Mouse (Mus musculus) embryonic facial prominence, embryonic 12.5 days (tissue): ENCODE data around the gene Pdzk1. TPM values are rescaled to one million over a fixed set of nuclear protein-coding genes. Genes with fewer than 3 reads are reported as not detected.

Experiments
- ATAC-seq: fragments of 200-750 bp; cut with Nextera tagmentation; 2 replicates; pipeline ENCODE4 v1.8.0; 2017; ENCODE audit not compliant: insufficient number of reproducible peaks, insufficient read depth, low FRiP score, low TSS enrichment
- H3K27ac ChIP-seq: fragments of 300-500 bp; sonication (generic); 2 replicates; pipeline ENCODE4 v1.5.1; 2016; ENCODE audit warnings: mild to moderate bottlenecking
- H3K27me3 ChIP-seq: fragments of 300-500 bp; sonication (generic); 2 replicates; pipeline ENCODE4 v1.6.1; 2016; ENCODE audit warnings: mild to moderate bottlenecking, moderate library complexity
- H3K36me3 ChIP-seq: fragments of 300-500 bp; sonication (generic); 2 replicates; pipeline ENCODE4 v1.6.1; 2016; ENCODE audit warnings: mild to moderate bottlenecking
- H3K4me1 ChIP-seq: fragments of 300-500 bp; sonication (generic); 2 replicates; pipeline ENCODE4 v1.6.1; 2016
- H3K4me2 ChIP-seq: fragments of 300-500 bp; sonication (generic); replicated peaks from 2 replicates; pipeline ENCODE4 v1.6.1; 2016; ENCODE audit warnings: mild to moderate bottlenecking, moderate library complexity
- H3K4me3 ChIP-seq: fragments of 300-500 bp; sonication (generic); 2 replicates; pipeline ENCODE4 v1.5.1; 2016; ENCODE audit warnings: mild to moderate bottlenecking
- H3K9ac ChIP-seq: fragments of 300-500 bp; sonication (generic); 2 replicates; pipeline ENCODE4 v1.6.1; 2016; ENCODE audit warnings: mild to moderate bottlenecking, moderate library complexity
- H3K9me3 ChIP-seq: fragments of 300-500 bp; sonication (generic); 2 replicates; pipeline ENCODE4 v1.6.1; 2016; ENCODE audit warnings: mild to moderate bottlenecking, moderate library complexity
- WGBS: fragments of 180-500 bp; shearing (Covaris S2); methylation state at CpG from one replicate; pipeline ENCODE4 v1.1.7; 2016; 5-methylcytosine and 5-hydroxymethylcytosine counted together
- polyA plus RNA-seq: library from polyadenylated mRNA; unstranded; fragments of >200 nt; fragmentation: Nextera tagmentation; extraction: Ambion mirVana; gene quantifications from 2 replicates; pipeline ENCODE4 v1.2.1, GENCODE M21; 2016

Gene Pdzk1
- polyA plus RNA-seq, 1 experiment from 2014 or later = not detected

DNA sequence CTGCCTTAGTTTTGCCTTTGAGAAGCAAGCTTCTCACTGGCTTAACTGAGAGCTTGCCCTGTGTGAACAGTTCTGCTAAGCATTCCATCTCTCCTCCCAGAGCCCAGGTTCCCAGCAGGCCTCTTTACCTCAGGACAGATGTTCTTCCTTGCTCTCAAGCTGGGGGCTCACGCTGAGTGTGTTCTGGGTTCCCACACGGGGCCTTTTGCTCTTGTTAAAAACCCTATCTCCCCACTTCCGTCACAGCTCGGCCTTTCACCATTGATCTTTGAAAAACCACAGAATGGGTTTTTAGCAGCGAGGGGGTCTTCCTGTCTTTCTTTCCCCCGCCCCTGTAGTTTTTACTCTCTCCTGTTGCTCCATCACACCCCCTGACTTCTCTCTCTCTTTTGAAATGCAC is 14.7 kb upstream of the Pdzk1 start:
- WGBS = 46% methylated on average over 6 of the region's 6 CpGs
- Histone ChIP-seq H3K27ac (no peak overlapping the region), H3K9ac (no peak overlapping the region), H3K4me3 (no peak overlapping the region), H3K27me3 (no peaks in the 10 kb centered on the region), H3K4me2 (no peak overlapping the region), H3K4me1 (peaks cover 13% of the 10 kb centered on the region), H3K36me3 (no peaks in the 10 kb centered on the region), H3K9me3 (no peaks in the 10 kb centered on the region)
- ATAC-seq = no peak

DNA sequence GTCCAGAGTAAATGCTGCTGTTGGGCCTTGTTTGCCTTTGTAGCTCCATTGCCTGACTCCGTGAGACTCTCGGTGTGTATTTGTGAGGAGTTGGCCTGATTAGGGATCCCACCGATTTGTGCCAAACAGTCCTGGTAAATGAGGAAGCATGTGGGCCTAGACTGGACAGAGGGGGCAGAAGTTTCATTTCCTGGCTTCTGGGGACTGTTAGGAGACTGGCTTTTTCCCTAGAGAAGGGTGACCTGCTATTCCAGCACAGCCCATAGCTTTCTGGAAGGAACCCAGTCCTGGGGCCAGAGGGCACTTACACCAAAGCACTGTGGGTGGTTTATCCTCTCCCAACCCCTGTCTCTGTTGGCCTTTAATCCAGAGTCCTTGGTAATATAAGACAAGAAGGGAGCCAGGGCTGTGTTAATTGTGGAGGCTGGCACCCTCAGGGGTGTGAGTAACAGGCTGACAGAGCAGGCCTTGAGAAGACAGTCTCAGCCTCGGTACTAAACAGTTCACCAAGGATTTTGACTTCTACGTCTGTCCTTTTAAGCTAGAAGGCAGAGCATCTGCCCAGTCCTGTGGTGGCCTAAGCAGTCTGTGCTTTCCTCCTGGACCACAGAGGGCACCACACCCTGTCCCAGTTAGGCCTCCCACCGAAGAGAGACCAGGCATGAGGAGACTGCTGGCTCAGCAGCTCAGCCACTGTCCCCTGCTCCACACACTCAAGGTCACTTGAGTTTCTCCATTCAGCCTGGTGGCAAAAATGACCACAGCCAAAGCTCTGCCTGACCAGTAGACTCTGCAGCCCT is 8.8 kb upstream of the Pdzk1 start:
- H3K9ac ChIP-seq = no peak overlapping the region
- no peaks in the 10 kb centered on the region for H3K4me1 ChIP-seq
- no peaks in the 10 kb centered on the region for H3K36me3 ChIP-seq
- H3K27me3 ChIP-seq = no peaks in the 10 kb centered on the region
- H3K9me3 ChIP-seq = no peaks in the 10 kb centered on the region
- no peak overlapping the region for H3K4me2 ChIP-seq
- no peak overlapping the region for H3K27ac ChIP-seq
- no peak overlapping the region for H3K4me3 ChIP-seq
- 79% methylated on average over 6 of the region's 6 CpGs for WGBS
- ATAC-seq = no peak

DNA sequence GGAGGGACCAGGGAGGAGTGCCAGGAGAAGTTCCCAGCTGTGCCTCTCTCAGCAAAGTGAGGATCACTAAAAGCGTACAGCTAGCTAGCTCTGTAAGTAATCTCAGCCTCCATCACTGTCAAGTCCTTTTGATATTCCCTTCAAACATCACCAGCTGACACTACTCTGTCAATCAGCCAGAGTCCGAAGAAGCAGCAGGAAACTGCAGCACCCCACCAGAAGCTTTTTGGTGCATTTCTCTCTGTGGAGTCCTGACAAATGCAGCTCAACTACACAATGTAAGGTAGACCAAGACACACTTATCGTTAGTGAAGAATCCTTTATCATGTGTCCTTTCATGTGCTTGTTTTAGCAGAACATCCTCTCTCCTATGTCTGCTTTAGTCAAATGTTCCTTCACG is 7.5 kb upstream of the Pdzk1 start:
- WGBS = 83% methylated on average over 4 of the region's 4 CpGs
- no peak overlapping the region for H3K4me2 ChIP-seq
- ATAC-seq = no peak

GRCm38 (mm10) chr3:96823701-96824100 is 5.4 kb upstream of the Pdzk1 start:
- 66% methylated on average over 3 of the region's 3 CpGs for WGBS

More for the DNA sequence above, 7.5 kb upstream of the Pdzk1 start:
- H3K36me3 ChIP-seq = no peaks in the 10 kb centered on the region
- no peaks in the 10 kb centered on the region for H3K27me3 ChIP-seq
- no peaks in the 10 kb centered on the region for H3K9me3 ChIP-seq
- H3K4me3 ChIP-seq = no peak overlapping the region
- H3K4me1 ChIP-seq = no peaks in the 10 kb centered on the region
- no peak overlapping the region for H3K9ac ChIP-seq
- no peak overlapping the region for H3K27ac ChIP-seq

DNA sequence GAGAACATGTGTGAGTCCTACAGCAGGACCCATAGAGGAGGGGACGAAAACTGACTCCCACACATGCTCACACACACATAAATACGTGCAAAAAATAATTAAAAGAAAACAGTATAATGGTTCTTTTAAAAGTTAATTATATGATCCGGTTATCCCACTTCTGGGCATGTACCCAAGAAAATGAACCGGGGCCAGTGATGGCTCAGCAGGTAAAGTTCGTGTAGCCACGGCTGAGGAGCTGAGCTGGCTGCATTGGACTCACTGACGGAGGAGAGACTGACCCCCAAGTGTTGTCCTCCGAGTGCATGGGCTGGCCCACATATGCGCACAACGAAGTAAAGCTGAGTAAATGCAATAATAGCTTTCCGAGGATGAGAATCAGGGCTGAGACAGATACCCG is 4.5 kb upstream of the Pdzk1 start:
- H3K36me3 ChIP-seq = no peaks in the 10 kb centered on the region
- no peak overlapping the region for H3K4me3 ChIP-seq
- WGBS = 82% methylated on average over 12 of the region's 12 CpGs
- H3K27ac ChIP-seq = no peak overlapping the region
- ATAC-seq = no peak
- H3K27me3 ChIP-seq = no peaks in the 10 kb centered on the region
- H3K9ac ChIP-seq = no peak overlapping the region
- H3K9me3 ChIP-seq = no peaks in the 10 kb centered on the region
- no peak overlapping the region for H3K4me2 ChIP-seq
- H3K4me1 ChIP-seq = no peaks in the 10 kb centered on the region

More at GRCm38 (mm10) chr3:96823701-96824100, 5.4 kb upstream of the Pdzk1 start:
- no peak for ATAC-seq
- H3K4me2 ChIP-seq = no peak overlapping the region
- H3K9ac ChIP-seq = no peak overlapping the region
- no peak overlapping the region for H3K27ac ChIP-seq
- no peaks in the 10 kb centered on the region for H3K9me3 ChIP-seq
- H3K36me3 ChIP-seq = no peaks in the 10 kb centered on the region
- no peaks in the 10 kb centered on the region for H3K27me3 ChIP-seq
- H3K4me3 ChIP-seq = no peak overlapping the region
- no peaks in the 10 kb centered on the region for H3K4me1 ChIP-seq

- Histone ChIP-seq H3K9me3 (no peaks in the 10 kb centered on the region), H3K27ac (no peak overlapping the region), H3K9ac (no peak overlapping the region)
Observed at GRCm38 (mm10) chr3:96825261-96825660, 3.8 kb upstream of the Pdzk1 start.

DNA sequence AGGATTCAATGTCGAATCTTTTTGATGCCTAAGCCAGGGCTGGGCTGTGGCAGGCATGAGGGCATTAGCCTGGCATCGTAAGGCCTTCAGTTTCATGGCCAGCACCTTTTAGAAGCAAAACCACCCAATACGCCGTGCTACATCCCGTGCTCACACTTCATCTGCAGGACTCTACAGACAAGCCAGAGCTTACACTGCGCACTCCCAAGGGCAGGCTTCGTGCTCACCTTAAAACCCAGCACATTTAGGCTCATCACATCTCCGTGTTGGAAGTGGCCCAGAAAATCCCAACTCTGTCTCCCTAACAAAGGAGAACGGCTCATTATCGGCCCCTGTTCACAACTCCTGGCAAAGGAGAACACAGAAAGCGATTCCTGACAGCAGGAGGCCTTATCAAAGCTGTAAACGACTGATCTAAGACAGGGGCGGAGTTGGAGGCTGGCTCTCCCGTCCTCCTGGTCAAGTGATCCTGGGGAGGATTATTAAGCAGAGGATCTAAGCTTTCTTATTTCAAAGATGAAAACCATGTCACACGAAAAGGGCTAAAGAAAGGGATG is 698 bp upstream of the Pdzk1 start:
- Histone ChIP-seq H3K4me2 (no peak overlapping the region), H3K27ac (no peak overlapping the region), H3K4me1 (no peaks in the 10 kb centered on the region), H3K27me3 (no peaks in the 10 kb centered on the region), H3K4me3 (no peak overlapping the region), H3K9ac (no peak overlapping the region), H3K9me3 (no peaks in the 10 kb centered on the region), H3K36me3 (no peaks in the 10 kb centered on the region)
- WGBS = 51% methylated on average over 15 of the region's 15 CpGs
- ATAC-seq = no peak

More at GRCm38 (mm10) chr3:96825261-96825660, 3.8 kb upstream of the Pdzk1 start:
- H3K36me3 ChIP-seq = no peaks in the 10 kb centered on the region
- ATAC-seq = no peak
- no peaks in the 10 kb centered on the region for H3K27me3 ChIP-seq
- no peak overlapping the region for H3K4me2 ChIP-seq
- no peaks in the 10 kb centered on the region for H3K4me1 ChIP-seq
- 46% methylated on average over 11 of the region's 11 CpGs for WGBS
- no peak overlapping the region for H3K4me3 ChIP-seq

GRCm38 (mm10) chr3:96829856-96830255 is 772 bp downstream of the Pdzk1 start:
- H3K36me3 ChIP-seq = no peaks in the 10 kb centered on the region
- no peak overlapping the region for H3K4me2 ChIP-seq
- no peak overlapping the region for H3K9ac ChIP-seq
- no peaks in the 10 kb centered on the region for H3K4me1 ChIP-seq
- no peak overlapping the region for H3K27ac ChIP-seq
- H3K4me3 ChIP-seq = no peak overlapping the region
- no peaks in the 10 kb centered on the region for H3K9me3 ChIP-seq
- ATAC-seq = no peak
- 81% methylated on average over 10 of the region's 10 CpGs for WGBS
- H3K27me3 ChIP-seq = no peaks in the 10 kb centered on the region

DNA sequence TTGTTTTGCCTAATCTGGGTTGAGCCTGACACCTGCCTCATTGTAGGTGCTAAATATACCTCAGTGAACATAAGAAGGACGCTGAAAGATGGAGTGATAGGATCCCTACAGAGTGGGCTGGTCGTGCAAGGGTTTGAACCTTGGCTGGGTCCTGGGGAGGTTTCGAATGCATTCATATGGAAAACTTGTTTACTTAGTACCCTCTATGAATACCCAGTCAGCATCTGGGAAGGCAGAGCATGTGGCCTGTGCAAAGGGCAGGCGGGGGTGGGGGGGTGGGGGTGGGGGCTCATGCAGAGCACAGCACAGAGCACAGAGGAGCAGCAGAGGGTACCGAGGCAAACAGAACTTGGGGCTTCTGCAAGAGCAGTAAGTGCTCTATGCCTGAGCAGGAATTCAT is 3.8 kb downstream of the Pdzk1 start:
- Histone ChIP-seq H3K4me1 (no peaks in the 10 kb centered on the region), H3K9ac (no peak overlapping the region), H3K27ac (no peak overlapping the region), H3K4me2 (no peak overlapping the region), H3K36me3 (no peaks in the 10 kb centered on the region), H3K4me3 (no peak overlapping the region), H3K27me3 (no peaks in the 10 kb centered on the region), H3K9me3 (no peaks in the 10 kb centered on the region)
- ATAC-seq = no peak
- 36% methylated on average over 5 of the region's 5 CpGs for WGBS

- Histone ChIP-seq H3K36me3 (no peaks in the 10 kb centered on the region), H3K27me3 (no peaks in the 10 kb centered on the region), H3K4me2 (no peak overlapping the region), H3K9me3 (no peaks in the 10 kb centered on the region), H3K4me1 (no peaks in the 10 kb centered on the region), H3K4me3 (no peak overlapping the region), H3K9ac (no peak overlapping the region), H3K27ac (no peak overlapping the region)
- ATAC-seq = no peak
- 85% methylated on average over 7 of the region's 7 CpGs for WGBS
Observed at GRCm38 (mm10) chr3:96834587-96835348, 5.7 kb downstream of the Pdzk1 start.

GRCm38 (mm10) chr3:96836414-96836813 is 7.3 kb downstream of the Pdzk1 start:
- H3K9ac ChIP-seq = no peak overlapping the region
- H3K4me2 ChIP-seq = no peak overlapping the region
- no peaks in the 10 kb centered on the region for H3K4me1 ChIP-seq
- H3K4me3 ChIP-seq = no peak overlapping the region
- 74% methylated on average over 2 of the region's 2 CpGs for WGBS
- H3K36me3 ChIP-seq = no peaks in the 10 kb centered on the region
- H3K27me3 ChIP-seq = no peaks in the 10 kb centered on the region
- H3K27ac ChIP-seq = no peak overlapping the region
- no peak for ATAC-seq
- no peaks in the 10 kb centered on the region for H3K9me3 ChIP-seq
